Mouse (Mus musculus): ENCODE measurements around the gene Hist1h2ab. TPM values are rescaled to one million over a fixed set of nuclear protein-coding genes. Genes with fewer than 3 reads are reported as not detected.
"Not testable (repeated sequence)": the region's sequence is repeated elsewhere in the genome, so short reads cannot be mapped to it uniquely, and the experiment has no call there.

Hist1h2ab gene
- polyA plus RNA-seq, 1 experiment from 2014 or later: 44.9 TPM

GRCm38 (mm10) chr13:23747892-23748288 is 3.0 kb upstream of the Hist1h2ab start:
- Histone ChIP-seq H3K27me3 (replicated peaks) (no peaks in the 10 kb centered on the region), H3K4me3 (replicated peaks) (no peak overlapping the region), H3K4me2 (replicated peaks) (peak overlapping the region; percentile 52), H3K27ac (peak overlapping the region; percentile 95), H3K9ac (0 out of 2 replicates have a peak overlapping the region, but pooled peaks have one; percentile 30), H3K9me3 (no peaks in the 10 kb centered on the region), H3K36me3 (no peaks in the 10 kb centered on the region), H3K4me1 (replicated peaks) (0 out of 2 replicates have a peak, but pooled peaks cover 4% of the 10 kb centered on the region)
- WGBS: 6% methylated on average over 4 of the region's 4 CpGs
- ATAC-seq: no peak

- no peak overlapping the region for H3K4me3 ChIP-seq (replicated peaks)
- no peak overlapping the region for H3K4me2 ChIP-seq (replicated peaks)
- 0 out of 2 replicates have a peak, but pooled peaks cover 4% of the 10 kb centered on the region for H3K4me1 ChIP-seq (replicated peaks)
- no peaks in the 10 kb centered on the region for H3K36me3 ChIP-seq
- no peak overlapping the region for H3K27ac ChIP-seq
- 92% methylated on average over 5 of the region's 5 CpGs for WGBS
- H3K27me3 ChIP-seq (replicated peaks): no peaks in the 10 kb centered on the region
- ATAC-seq: no peak
- H3K9ac ChIP-seq: no peak overlapping the region
- H3K9me3 ChIP-seq: no peaks in the 10 kb centered on the region
Observed at GRCm38 (mm10) chr13:23749563-23750121, 1.3 kb upstream of the Hist1h2ab start.

- no peaks in the 10 kb centered on the region for H3K9me3 ChIP-seq
- 2% methylated on average over 11 of the region's 11 CpGs for WGBS
- peak; percentile 14; the same call in 1 of the 2 replicates for ATAC-seq
Observed at GRCm38 (mm10) chr13:23751478-23751956, 591 bp downstream of the Hist1h2ab start.

GRCm38 (mm10) chr13:23752067-23752741 is 1.3 kb downstream of the Hist1h2ab start, which contains the start of gene Hist1h3b:
TSS of gene Hist1h3b (plus strand) at chr13:23752267.
- H3K4me2 ChIP-seq (replicated peaks): peak within 1 kb of the TSS; percentile 63
- WGBS: 0% methylated on average over 18 of the region's 47 CpGs
- not testable (repeated sequence) for H3K36me3 ChIP-seq; H3K27me3 ChIP-seq (replicated peaks); H3K9me3 ChIP-seq; H3K4me1 ChIP-seq (replicated peaks)
- ATAC-seq: peak; percentile 87
- peak within 1 kb of the TSS; percentile 54 for H3K9ac ChIP-seq
- peak within 1 kb of the TSS; percentile 39 for H3K4me3 ChIP-seq (replicated peaks)
- H3K27ac ChIP-seq: peak within 1 kb of the TSS; percentile 96

More at GRCm38 (mm10) chr13:23751478-23751956, 591 bp downstream of the Hist1h2ab start:
- Histone ChIP-seq H3K27ac (peak overlapping the region; percentile 96), H3K27me3 (replicated peaks) (no peaks in the 10 kb centered on the region), H3K9ac (peak overlapping the region; percentile 54), H3K4me3 (replicated peaks) (peak overlapping the region; percentile 39), H3K4me1 (replicated peaks) (0 out of 2 replicates have a peak, but pooled peaks cover 4% of the 10 kb centered on the region), H3K4me2 (replicated peaks) (peak overlapping the region; percentile 63), H3K36me3 (no peaks in the 10 kb centered on the region)

GRCm38 (mm10) chr13:23752742-23753172 is 1.8 kb downstream of the Hist1h2ab start:
- H3K4me1 ChIP-seq (replicated peaks): 0 out of 2 replicates have a peak, but pooled peaks cover 4% of the 10 kb centered on the region
- WGBS: 5% methylated on average over 6 of the region's 6 CpGs
- H3K36me3 ChIP-seq: no peaks in the 10 kb centered on the region
- H3K4me3 ChIP-seq (replicated peaks): peak overlapping the region; percentile 33
- peak overlapping the region; percentile 80 for H3K27ac ChIP-seq
- no peaks in the 10 kb centered on the region for H3K27me3 ChIP-seq (replicated peaks)
- peak overlapping the region; percentile 53 for H3K4me2 ChIP-seq (replicated peaks)
- no peaks in the 10 kb centered on the region for H3K9me3 ChIP-seq
- peak overlapping the region; percentile 51 for H3K9ac ChIP-seq
- ATAC-seq: no peak

GRCm38 (mm10) chr13:23753314-23754078 is 2.6 kb downstream of the Hist1h2ab start:
- 53% methylated on average over 4 of the region's 4 CpGs for WGBS
- H3K4me2 ChIP-seq (replicated peaks): peak overlapping the region; percentile 53
- no peak overlapping the region for H3K9ac ChIP-seq
- no peak overlapping the region for H3K27ac ChIP-seq
- no peak for ATAC-seq
- H3K36me3 ChIP-seq: no peaks in the 10 kb centered on the region
- no peaks in the 10 kb centered on the region for H3K4me1 ChIP-seq (replicated peaks)
- no peak overlapping the region for H3K4me3 ChIP-seq (replicated peaks)
- H3K27me3 ChIP-seq (replicated peaks): no peaks in the 10 kb centered on the region
- no peaks in the 10 kb centered on the region for H3K9me3 ChIP-seq

- Histone ChIP-seq H3K36me3 (no peaks in the 10 kb centered on the region), H3K9me3 (no peaks in the 10 kb centered on the region), H3K4me3 (replicated peaks) (no peak overlapping the region), H3K4me2 (replicated peaks) (no peak overlapping the region), H3K9ac (no peak overlapping the region), H3K27ac (no peak overlapping the region), H3K4me1 (replicated peaks) (0 out of 2 replicates have a peak, but pooled peaks cover under 1% of the 10 kb centered on the region), H3K27me3 (replicated peaks) (no peaks in the 10 kb centered on the region)
- ATAC-seq: no peak
Observed at GRCm38 (mm10) chr13:23755000-23755399, 4.1 kb downstream of the Hist1h2ab start.

GRCm38 (mm10) chr13:23756790-23757189 is 5.9 kb downstream of the Hist1h2ab start, which contains the start of gene Hist1h4b:
TSS of gene Hist1h4b (plus strand) at chr13:23757013.
- Histone ChIP-seq H3K27me3 (replicated peaks) (no peaks in the 10 kb centered on the region), H3K4me3 (replicated peaks) (peak within 1 kb of the TSS; percentile 38), H3K27ac (peak within 1 kb of the TSS; percentile 91), H3K9me3 (no peaks in the 10 kb centered on the region), H3K4me2 (replicated peaks) (peak within 1 kb of the TSS; percentile 71), H3K9ac (peak within 1 kb of the TSS; percentile 53), H3K4me1 (replicated peaks) (0 out of 2 replicates have a peak, but pooled peaks cover 6% of the 10 kb centered on the region), H3K36me3 (no peaks in the 10 kb centered on the region)
- ATAC-seq: peak; percentile 79
- WGBS: 0% methylated on average over 20 of the region's 22 CpGs

GRCm38 (mm10) chr13:23757211-23757773 is 6.4 kb downstream of the Hist1h2ab start:
- Histone ChIP-seq H3K4me3 (replicated peaks) (peak overlapping the region; percentile 38), H3K27me3 (replicated peaks) (no peaks in the 10 kb centered on the region), H3K4me2 (replicated peaks) (peak overlapping the region; percentile 71), H3K36me3 (no peaks in the 10 kb centered on the region), H3K9me3 (no peaks in the 10 kb centered on the region), H3K27ac (peak overlapping the region; percentile 91), H3K9ac (peak overlapping the region; percentile 53), H3K4me1 (replicated peaks) (0 out of 2 replicates have a peak, but pooled peaks cover 6% of the 10 kb centered on the region)
- ATAC-seq: peak; percentile 3; the same call in 1 of the 2 replicates
- WGBS: under 1% methylated on average over 18 of the region's 23 CpGs

- Histone ChIP-seq H3K27me3 (replicated peaks) (no peaks in the 10 kb centered on the region), H3K9me3 (no peaks in the 10 kb centered on the region), H3K27ac (no peak overlapping the region), H3K4me3 (replicated peaks) (no peak overlapping the region), H3K9ac (no peak overlapping the region), H3K4me2 (replicated peaks) (no peak overlapping the region), H3K4me1 (replicated peaks) (0 out of 2 replicates have a peak, but pooled peaks cover 6% of the 10 kb centered on the region), H3K36me3 (no peaks in the 10 kb centered on the region)
- no peak for ATAC-seq
- 36% methylated on average over 3 of the region's 3 CpGs for WGBS
Observed at GRCm38 (mm10) chr13:23757921-23758320, 7.0 kb downstream of the Hist1h2ab start.

- Histone ChIP-seq H3K27me3 (replicated peaks) (no peaks in the 10 kb centered on the region), H3K27ac (no peak overlapping the region), H3K4me2 (replicated peaks) (no peak overlapping the region), H3K9ac (no peak overlapping the region), H3K4me1 (replicated peaks) (peaks cover 9% of the 10 kb centered on the region), H3K9me3 (no peaks in the 10 kb centered on the region), H3K36me3 (no peaks in the 10 kb centered on the region), H3K4me3 (replicated peaks) (no peak overlapping the region)
- WGBS: 70% methylated on average over 3 of the region's 3 CpGs
- no peak for ATAC-seq
Observed at GRCm38 (mm10) chr13:23759251-23759771, 8.4 kb downstream of the Hist1h2ab start.

All from intestine, embryonic 15.5 days (tissue).